Mouse (Mus musculus) heart, postnatal 0 days (tissue): ENCODE data around the gene Hist1h4c. TPM values are rescaled to one million over a fixed set of nuclear protein-coding genes. Genes with fewer than 3 reads are reported as not detected.
"Not testable (repeated sequence)": the region's sequence is repeated elsewhere in the genome, so short reads cannot be mapped to it uniquely, and the experiment has no call there.

Experiments
- ATAC-seq: fragments of 200-750 bp; cut with Nextera tagmentation; 2 replicates; pipeline ENCODE4 v1.8.0; 2017; ENCODE audit warnings: low read depth, moderate number of reproducible peaks, moderate library complexity; ENCODE audit not compliant: insufficient read depth
- DNase-seq: peaks from one replicate; pipeline ENCODE4 v3.0.0-alpha.2; 2016; ENCODE audit warnings: low spot score
- H3K27ac ChIP-seq: fragments of 300-500 bp; sonication (generic); 2 replicates; pipeline ENCODE4 v1.5.1; 2014; ENCODE audit warnings: low read depth, mild to moderate bottlenecking
- H3K27me3 ChIP-seq: fragments of 300-500 bp; sonication (generic); 2 replicates; pipeline ENCODE4 v1.6.1; 2014; ENCODE audit warnings: low read length, mixed read lengths; ENCODE audit not compliant: control insufficient read depth, insufficient read depth
- H3K36me3 ChIP-seq: fragments of 300-500 bp; sonication (generic); replicated peaks from 2 replicates; pipeline ENCODE4 v1.6.1; 2014; ENCODE audit warnings: low read length, mixed read lengths; ENCODE audit not compliant: control insufficient read depth, insufficient read depth
- H3K4me1 ChIP-seq: fragments of 300-500 bp; sonication (generic); 2 replicates; pipeline ENCODE4 v1.6.1; 2014; ENCODE audit warnings: antibody characterized with exemption; ENCODE audit not compliant: control insufficient read depth, insufficient read depth
- H3K4me2 ChIP-seq: fragments of 300-500 bp; sonication (generic); 2 replicates; pipeline ENCODE4 v1.6.1; 2014; ENCODE audit warnings: low read depth, mild to moderate bottlenecking, low read length, moderate library complexity
- H3K4me3 ChIP-seq: fragments of 300-500 bp; sonication (generic); 2 replicates; pipeline ENCODE4 v1.5.1; 2014; ENCODE audit warnings: low read depth, low read length
- H3K9ac ChIP-seq: fragments of 300-500 bp; sonication (generic); replicated peaks from 2 replicates; pipeline ENCODE4 v1.6.1; 2014; ENCODE audit warnings: low read depth, low read length, mixed read lengths
- H3K9me3 ChIP-seq: fragments of 300-500 bp; sonication (generic); replicated peaks from 2 replicates; pipeline ENCODE4 v1.6.1; 2016; ENCODE audit warnings: low read length; ENCODE audit not compliant: control insufficient read depth
- CTCF ChIP-seq: IDR thresholded peaks from 2 replicates; pipeline ENCODE4 v1.5.1; 2016; ENCODE audit warnings: antibody characterized with exemption, control low read depth, low read depth
- EP300 ChIP-seq: IDR thresholded peaks from 2 replicates; pipeline ENCODE4 v1.6.1; 2016; ENCODE audit warnings: antibody characterized with exemption, low read depth
- WGBS: fragments of 180-500 bp; shearing (Covaris S2); extraction: QIAGEN DNeasy Blood & Tissue Kit; methylation state at CpG from one replicate; pipeline ENCODE4 v1.1.7; 2014; 5-methylcytosine and 5-hydroxymethylcytosine counted together
- polyA plus RNA-seq: library from polyadenylated mRNA; unstranded; fragments of >200 nt; fragmentation: Nextera tagmentation; extraction: Ambion mirVana; gene quantifications from 2 replicates; pipeline ENCODE4 v1.2.1, GENCODE M21; 2015
- total RNA-seq: library from RNA; depleted of rRNA; stranded (reverse); fragments of >200 nt; gene quantifications from 2 replicates; pipeline ENCODE4 v1.2.3, GENCODE M21; 2014; ENCODE audit warnings: low replicate concordance

Hist1h4c gene
- total and polyA plus RNA-seq, 2 experiments from 2014 or later, result 1.7 to 1,607 TPM

- Histone ChIP-seq H3K36me3 (no peaks in the 10 kb centered on the region), H3K4me3 (no peak overlapping the region), H3K27me3 (no peaks in the 10 kb centered on the region), H3K9ac (no peak overlapping the region), H3K9me3 (no peaks in the 10 kb centered on the region), H3K27ac (peak overlapping the region; percentile 30; the same call in 1 of the 2 replicates), H3K4me2 (no peak overlapping the region), H3K4me1 (0 out of 2 replicates have a peak, but pooled peaks cover 7% of the 10 kb centered on the region)
- TF ChIP-seq EP300, result no peak
- no peak for TF ChIP-seq CTCF
- ATAC-seq (no peak), DNase-seq (no peak)
- WGBS, result 84% methylated on average over 9 of the region's 9 CpGs
These were observed 30.9 kb upstream of the Hist1h4c start for GRCm38 (mm10) chr13:23729192-23729525.

GRCm38 (mm10) chr13:23728472-23729191 is 30.4 kb upstream of the Hist1h4c start:
- Histone ChIP-seq H3K4me3 (no peak overlapping the region), H3K9me3 (no peaks in the 10 kb centered on the region), H3K27me3 (no peaks in the 10 kb centered on the region), H3K4me2 (no peak overlapping the region), H3K27ac (peak overlapping the region; percentile 30; the same call in 1 of the 2 replicates), H3K4me1 (0 out of 2 replicates have a peak, but pooled peaks cover 8% of the 10 kb centered on the region), H3K36me3 (no peaks in the 10 kb centered on the region), H3K9ac (no peak overlapping the region)
- TF ChIP-seq CTCF (no peak), EP300 (no peak)
- 67% methylated on average over 18 of the region's 18 CpGs for WGBS
- no peak for DNase-seq
- ATAC-seq, result no peak

GRCm38 (mm10) chr13:23725213-23725612 is 27.0 kb upstream of the Hist1h4c start:
- Histone ChIP-seq H3K4me3 (no peak overlapping the region), H3K36me3 (no peaks in the 10 kb centered on the region), H3K9ac (no peak overlapping the region), H3K4me2 (no peak overlapping the region), H3K27ac (no peak overlapping the region), H3K27me3 (no peaks in the 10 kb centered on the region), H3K4me1 (0 out of 2 replicates have a peak, but pooled peaks cover 8% of the 10 kb centered on the region), H3K9me3 (no peaks in the 10 kb centered on the region)
- ATAC-seq, result no peak
- no CpG with 5 or more reads among the region's 1 CpGs for WGBS
- no peak for DNase-seq
- TF ChIP-seq EP300, result no peak
- TF ChIP-seq CTCF, result no peak

- H3K9me3 ChIP-seq, result no peaks in the 10 kb centered on the region
- WGBS, result 56% methylated on average over 4 of the region's 4 CpGs
- 0 out of 2 replicates have a peak, but pooled peaks cover 8% of the 10 kb centered on the region for H3K4me1 ChIP-seq
- no peak overlapping the region for H3K4me3 ChIP-seq
- no peaks in the 10 kb centered on the region for H3K27me3 ChIP-seq
- no peak for ATAC-seq
- H3K4me2 ChIP-seq, result no peak overlapping the region
- no peaks in the 10 kb centered on the region for H3K36me3 ChIP-seq
- no peak for DNase-seq
- no peak overlapping the region for H3K27ac ChIP-seq
- H3K9ac ChIP-seq, result no peak overlapping the region
- no peak for TF ChIP-seq CTCF
- no peak for TF ChIP-seq EP300
These were observed 26.0 kb upstream of the Hist1h4c start for GRCm38 (mm10) chr13:23724239-23724638.

GRCm38 (mm10) chr13:23717593-23718245 is 19.5 kb upstream of the Hist1h4c start:
- WGBS, result 24% methylated on average over 2 of the region's 2 CpGs

GRCm38 (mm10) chr13:23717176-23717575 is 18.9 kb upstream of the Hist1h4c start:
- 44% methylated on average over 11 of the region's 11 CpGs for WGBS
- Histone ChIP-seq H3K4me2 (no peak overlapping the region), H3K36me3 (no peaks in the 10 kb centered on the region), H3K9me3 (no peaks in the 10 kb centered on the region), H3K27me3 (no peaks in the 10 kb centered on the region), H3K9ac (no peak overlapping the region), H3K4me1 (peaks cover 5% of the 10 kb centered on the region; the same call in 1 of the 2 replicates), H3K27ac (0 out of 2 replicates have a peak overlapping the region, but pooled peaks have one; percentile 36), H3K4me3 (no peak overlapping the region)
- DNase-seq, result no peak
- no peak for ATAC-seq
- TF ChIP-seq EP300 (no peak), CTCF (no peak)

More at GRCm38 (mm10) chr13:23717593-23718245, 19.5 kb upstream of the Hist1h4c start:
- not testable (repeated sequence) for H3K4me3 ChIP-seq, DNase-seq, H3K4me1 ChIP-seq, H3K9ac ChIP-seq, H3K36me3 ChIP-seq, H3K27me3 ChIP-seq, ATAC-seq, H3K4me2 ChIP-seq, H3K9me3 ChIP-seq
- 0 out of 2 replicates have a peak overlapping the region, but pooled peaks have one; percentile 36 for H3K27ac ChIP-seq
